9 mouse cellular contexts compared by ENCODE assay signal in the genomic region with DNA sequence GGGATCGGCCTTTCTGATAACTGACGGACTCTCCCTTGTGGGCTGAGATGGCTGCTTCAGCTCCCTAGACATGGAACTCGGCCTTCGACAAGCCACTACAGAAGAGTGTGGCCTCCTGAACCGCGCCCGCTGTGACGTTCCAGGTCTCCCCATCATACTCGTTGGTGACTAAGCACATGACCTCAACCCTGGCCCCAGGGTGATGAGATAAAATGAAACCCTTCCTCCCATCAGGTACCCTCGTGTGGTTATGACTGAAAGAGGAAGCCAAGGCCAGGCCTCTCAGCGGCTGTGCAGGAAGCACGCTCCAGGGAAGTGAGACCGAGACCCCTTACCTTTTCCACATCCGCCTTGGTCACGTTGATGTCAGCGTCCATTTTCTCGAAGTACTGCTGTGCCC. TPM values are rescaled to one million over a fixed set of nuclear protein-coding genes. Genes with fewer than 3 reads are reported as not detected.
DNase-seq lines count a peak whose midpoint lies in the region; ATAC-seq and TF ChIP-seq lines count a peak whose summit lies in the region.
"Had no signal": no experiment of that assay in that cellular context is flagged by ENCODE, and none has a peak within 500 bp of the region (broad histone marks: within the 10 kb centered on the region; RNA-seq: fewer than 3 reads in every experiment).

No protein-coding gene starts in this region.

- TF ChIP-seq POLR2A in lung, adult 2 months (IDR thresholded peaks at IDR 0.05; ENCODE audit: borderline replicate concordance, extremely low read depth, low read depth, low read length) = no peak
- TF ChIP-seq POLR2A in bone marrow macrophage, adult 2 months (IDR thresholded peaks at IDR 0.05; ENCODE audit: borderline replicate concordance, low read depth, low read length) = no peak

- DNase-seq in lung, adult 18-20 months = peak; percentile 50 to 60
- no peak for DNase-seq in lung, adult 2 months
- DNase-seq in lung, postnatal 25 days (ENCODE audit: low spot score) = peak; percentile 68
- DNase-seq in splenic B cell, adult 2 months (ENCODE audit: low read depth, low spot score) = peak; percentile 97
- no peak for DNase-seq in adrenal gland, postnatal 14 days
- no peak for DNase-seq in layer of hippocampus, adult 9-10 months (ENCODE audit: low spot score)
- DNase-seq: lung, embryonic 14.5 days had no signal

- no peak overlapping the region for H3K9ac ChIP-seq in forebrain, embryonic 16.5 days (replicated peaks; ENCODE audit: low read depth, low read length)
- H3K9ac ChIP-seq: lung, embryonic 14.5 days had no signal

- peak overlapping the region; percentile 69 for H3K27ac ChIP-seq in bone marrow macrophage, adult 2 months (ENCODE audit: insufficient read depth, low read depth, low read length)
- no peak overlapping the region for H3K27ac ChIP-seq in forebrain, embryonic 16.5 days (ENCODE audit: low read length)

- peaks cover 4% of the 10 kb centered on the region; the same call in 1 of the 2 replicates for H3K9me3 ChIP-seq in forebrain, embryonic 16.5 days (ENCODE audit: control insufficient read depth, low read length)

- no peaks in the 10 kb centered on the region for H3K27me3 ChIP-seq in splenic B cell, adult 2 months (ENCODE audit: control insufficient read depth, insufficient read depth, low read length, poor library complexity, severe bottlenecking)
- no peaks in the 10 kb centered on the region for H3K27me3 ChIP-seq in forebrain, embryonic 16.5 days (replicated peaks; ENCODE audit: control insufficient read depth, insufficient read depth, low read length)

- WGBS in lung, adult 2 months = 78% methylated on average over 17 of the region's 17 CpGs
- WGBS in forebrain, embryonic 16.5 days = 96% methylated on average over 17 of the region's 17 CpGs

- TF ChIP-seq CTCF in lung, adult 2 months (IDR thresholded peaks at IDR 0.05; ENCODE audit: insufficient read depth, low read length) = no peak
- TF ChIP-seq CTCF in bone marrow macrophage, adult 2 months (IDR thresholded peaks at IDR 0.05; ENCODE audit: low read depth, low read length) = no peak

- H3K4me3 ChIP-seq in lung, adult 2 months (replicated peaks; ENCODE audit: extremely low read depth, low read depth, low read length) = no peak overlapping the region
- no peak overlapping the region for H3K4me3 ChIP-seq in bone marrow macrophage, adult 2 months (ENCODE audit: insufficient read depth, low read length)
- H3K4me3 ChIP-seq in forebrain, embryonic 16.5 days (replicated peaks; ENCODE audit: low read length) = no peak overlapping the region

- H3K4me2 ChIP-seq in forebrain, embryonic 16.5 days (ENCODE audit: low read length) = no peak overlapping the region
- H3K4me2 ChIP-seq: lung, embryonic 14.5 days had no signal

- H3K36me3 ChIP-seq in splenic B cell, adult 2 months (ENCODE audit: control insufficient read depth, insufficient read depth, low read length, poor library complexity, severe bottlenecking) = peaks cover 2% of the 10 kb centered on the region; the same call in 1 of the 2 replicates
- no peaks in the 10 kb centered on the region for H3K36me3 ChIP-seq in forebrain, embryonic 16.5 days (ENCODE audit: control insufficient read depth, insufficient read depth)

- H3K4me1 ChIP-seq in lung, adult 2 months (ENCODE audit: control insufficient read depth, insufficient read depth, low read length) = no peaks in the 10 kb centered on the region
- H3K4me1 ChIP-seq in bone marrow macrophage, adult 2 months (ENCODE audit: control insufficient read depth, insufficient read depth, low read length) = peaks cover 62% of the 10 kb centered on the region
- no peaks in the 10 kb centered on the region for H3K4me1 ChIP-seq in forebrain, embryonic 16.5 days (replicated peaks; ENCODE audit: control insufficient read depth, insufficient read depth, low read length)

- ATAC-seq in forebrain, embryonic 16.5 days = no peak

RNA-seq across cellular contexts. Expression of a gene that starts 59.2 kb away (rescaled TPM):
- 39.9 and 47.4 TPM in 2 replicates for polyA plus RNA-seq in lung, adult 2 months (2012; rRNA removed)
- 255 and 258 TPM in 2 replicates for polyA plus RNA-seq in bone marrow macrophage, adult 2 months (2012; ENCODE audit: insufficient read depth, insufficient read length, missing spikeins)
- 53.0 and 66.5 TPM in 2 replicates for total RNA-seq in adrenal gland, postnatal 14 days (2021)
- polyA plus RNA-seq in forebrain, embryonic 16.5 days (2015; fragmentation: Nextera tagmentation; extraction: Ambion mirVana) = 19.7 and 23.2 TPM in 2 replicates

Comparison
In these comparisons a context has a peak if more than half of its experiments do, and no peak if none do; other contexts are left out.
1. DNase-seq: peak in lung, adult 18-20 months (2 of 2), lung, postnatal 25 days (single experiment) and splenic B cell, adult 2 months (single experiment); none in lung, adult 2 months (single experiment), adrenal gland, postnatal 14 days (single experiment) and layer of hippocampus, adult 9-10 months (single experiment).